Mouse (Mus musculus) MEL (cell line): ENCODE data around the gene Pik3cd. TPM values are rescaled to one million over a fixed set of nuclear protein-coding genes. Genes with fewer than 3 reads are reported as not detected.
A peak's percentile ranks its signal among the peaks of the same experiment; 100 is the strongest.

Experiments used
- DNase-seq: peaks from one replicate; pipeline ENCODE4 v3.0.0; 2011; ENCODE audit warnings: low read depth, low spot score
- H3K27ac ChIP-seq: 2 replicates; pipeline ENCODE4 v1.5.1; 2012; ENCODE audit warnings: low read depth, mild to moderate bottlenecking, control low read depth, low read length, moderate library complexity; ENCODE audit not compliant: control insufficient read depth
- H3K27me3 ChIP-seq, 2 experiments: fragments of 150-350 bp in 1 of 2; sonication (generic) in 1 of 2; 2 replicates each; pipeline ENCODE4 v1.6.1; 2012; ENCODE audit warnings: low read length in 2 of 2, mild to moderate bottlenecking in 2 of 2, improper control_type of control experiment in 1 of 2, moderate library complexity in 1 of 2; ENCODE audit not compliant: insufficient read depth in 2 of 2, control insufficient read depth in 1 of 2
- H3K36me3 ChIP-seq, 2 experiments: 2 replicates each; pipeline ENCODE4 v1.6.1; 2012 to 2014; ENCODE audit warnings: low read length in 2 of 2, improper control_type of control experiment in 1 of 2, inconsistent platforms in 1 of 2, mild to moderate bottlenecking in 1 of 2; ENCODE audit not compliant: insufficient read depth in 2 of 2, control insufficient read depth in 1 of 2
- H3K4me1 ChIP-seq, 2 experiments: fragments of 150-350 bp in 1 of 2; sonication (generic) in 1 of 2; 2 replicates each; pipeline ENCODE4 v1.6.1; 2012; ENCODE audit warnings: low read length in 2 of 2, improper control_type of control experiment in 1 of 2, mild to moderate bottlenecking in 1 of 2; ENCODE audit not compliant: insufficient read depth in 2 of 2, control insufficient read depth in 1 of 2
- H3K4me3 ChIP-seq, 2 experiments: fragments of 150-350 bp in 1 of 2; sonication (generic) in 1 of 2; 2 replicates each; pipeline ENCODE4 v1.5.1; 2012; ENCODE audit warnings: low read depth in 2 of 2, low read length in 2 of 2, mild to moderate bottlenecking in 2 of 2, moderate library complexity in 2 of 2, control low read depth in 1 of 2, improper control_type of control experiment in 1 of 2; ENCODE audit not compliant: control insufficient read depth in 1 of 2, insufficient read depth in 1 of 2
- H3K79me2 ChIP-seq: 2 replicates; pipeline ENCODE4 v1.6.1; 2012; ENCODE audit warnings: mild to moderate bottlenecking, low read length, moderate library complexity; ENCODE audit not compliant: control insufficient read depth, poor library complexity, insufficient read depth
- H3K9ac ChIP-seq: 2 replicates; pipeline ENCODE4 v1.6.1; 2012; ENCODE audit warnings: low read depth, mild to moderate bottlenecking, control low read depth, low read length, moderate library complexity; ENCODE audit not compliant: control insufficient read depth, poor library complexity, severe bottlenecking
- H3K9me3 ChIP-seq: fragments of 150-350 bp; sonication (generic); replicated peaks from 2 replicates; pipeline ENCODE4 v1.6.1; 2012; ENCODE audit warnings: mild to moderate bottlenecking, low read length, improper control_type of control experiment, moderate library complexity; ENCODE audit not compliant: insufficient read depth
- CHD1 ChIP-seq: IDR thresholded peaks from 2 replicates; pipeline ENCODE4 v1.6.1; 2012; ENCODE audit warnings: low read depth, mild to moderate bottlenecking, inconsistent platforms, low read length, improper control_type of control experiment
- CHD2 ChIP-seq: IDR thresholded peaks from 2 replicates; pipeline ENCODE4 v1.6.1; 2011; ENCODE audit warnings: low read length, improper control_type of control experiment
- E2F4 ChIP-seq: IDR thresholded peaks from 2 replicates; pipeline ENCODE4 v1.6.1; 2011; ENCODE audit warnings: low read depth, low read length, improper control_type of control experiment, borderline replicate concordance
- GABPA ChIP-seq: IDR thresholded peaks from 2 replicates; pipeline ENCODE4 v1.6.1; 2012; ENCODE audit warnings: low read depth, mild to moderate bottlenecking, inconsistent platforms, low read length, improper control_type of control experiment, moderate library complexity
- JUND ChIP-seq: IDR thresholded peaks from 2 replicates; pipeline ENCODE4 v1.6.1; 2011; ENCODE audit warnings: low read depth, mild to moderate bottlenecking, improper control_type of control experiment, low read length
- KAT2A ChIP-seq: conservative IDR thresholded peaks from 2 replicates; pipeline ENCODE4 v1.6.1; 2012; ENCODE audit warnings: low read depth, low read length, improper control_type of control experiment, inconsistent platforms
- MAFK ChIP-seq: IDR thresholded peaks from 2 replicates; pipeline ENCODE4 v1.6.1; 2011; ENCODE audit warnings: low read depth, mild to moderate bottlenecking, low read length, improper control_type of control experiment, borderline replicate concordance
- MAX ChIP-seq: IDR thresholded peaks from 2 replicates; pipeline ENCODE4 v1.6.1; 2011; ENCODE audit warnings: low read length, improper control_type of control experiment
- MAZ ChIP-seq: IDR thresholded peaks from 2 replicates; pipeline ENCODE4 v1.6.1; 2012; ENCODE audit warnings: low read depth, mild to moderate bottlenecking, inconsistent platforms, low read length, improper control_type of control experiment
- MEF2A ChIP-seq: IDR thresholded peaks from 2 replicates; pipeline ENCODE4 v1.6.1; 2014; ENCODE audit warnings: low read depth, mild to moderate bottlenecking, inconsistent platforms, low read length, improper control_type of control experiment; ENCODE audit not compliant: poor library complexity, insufficient replicate concordance, severe bottlenecking; ENCODE audit errors: extremely low read depth
- MXI1 ChIP-seq: IDR thresholded peaks from 2 replicates; pipeline ENCODE4 v1.6.1; 2011; ENCODE audit warnings: mild to moderate bottlenecking, low read depth, low read length, improper control_type of control experiment
- NELFE ChIP-seq: IDR thresholded peaks from 2 replicates; pipeline ENCODE4 v1.6.1; 2011; ENCODE audit warnings: low read depth, low read length, improper control_type of control experiment
- NRF1 ChIP-seq: IDR thresholded peaks from 2 replicates; pipeline ENCODE4 v1.6.1; 2014; ENCODE audit warnings: low read depth, mild to moderate bottlenecking, inconsistent platforms, low read length, improper control_type of control experiment, moderate library complexity; ENCODE audit not compliant: poor library complexity, insufficient read depth, severe bottlenecking
- POLR2AphosphoS2 ChIP-seq: IDR thresholded peaks from 2 replicates; pipeline ENCODE4 v1.6.1; 2011; ENCODE audit warnings: low read length, improper control_type of control experiment
- POLR2AphosphoS5 ChIP-seq: IDR thresholded peaks from 2 replicates; pipeline ENCODE4 v1.6.1; 2012; ENCODE audit warnings: low read depth, borderline replicate concordance, mild to moderate bottlenecking, inconsistent platforms, low read length, moderate library complexity, mixed read lengths
- RAD21 ChIP-seq: IDR thresholded peaks from 2 replicates; pipeline ENCODE4 v1.6.1; 2011; ENCODE audit warnings: mild to moderate bottlenecking, low read depth, low read length, improper control_type of control experiment
- RCOR1 ChIP-seq: IDR thresholded peaks from 2 replicates; pipeline ENCODE4 v1.6.1; 2012; ENCODE audit warnings: low read depth, mild to moderate bottlenecking, inconsistent platforms, low read length, improper control_type of control experiment
- SIN3A ChIP-seq: IDR thresholded peaks from 2 replicates; pipeline ENCODE4 v1.6.1; 2012; ENCODE audit warnings: low read length, improper control_type of control experiment, inconsistent platforms
- TAL1 ChIP-seq: IDR thresholded peaks from 2 replicates; pipeline ENCODE4 v1.6.1; 2012; ENCODE audit warnings: mild to moderate bottlenecking, inconsistent platforms, low read length, moderate library complexity, mixed read lengths
- USF1 ChIP-seq: IDR thresholded peaks from 2 replicates; pipeline ENCODE4 v1.6.1; 2014; ENCODE audit warnings: low read depth, mild to moderate bottlenecking, inconsistent platforms, low read length, improper control_type of control experiment, moderate library complexity
- USF2 ChIP-seq, 2 experiments: IDR thresholded peaks; 2 replicates each; pipeline ENCODE4 v1.6.1; 2011 to 2012; ENCODE audit warnings: improper control_type of control experiment in 2 of 2, low read length in 2 of 2, borderline replicate concordance in 1 of 2, inconsistent platforms in 1 of 2, low read depth in 1 of 2, mild to moderate bottlenecking in 1 of 2; ENCODE audit not compliant: insufficient read depth in 1 of 2
- ZMIZ1 ChIP-seq: IDR thresholded peaks from 2 replicates; pipeline ENCODE4 v1.6.1; 2012; ENCODE audit warnings: low read depth, mild to moderate bottlenecking, inconsistent platforms, low read length, improper control_type of control experiment, moderate library complexity
- polyA plus RNA-seq, 2 experiments: library from polyadenylated mRNA; stranded (reverse) in 1 of 2; unstranded in 1 of 2; fragments of >175 nt in 1 of 2; fragments of >200 nt in 1 of 2; gene quantifications; 2 replicates each; pipeline versions ENCODE4 v1.2.1 to v1.2.4; 2012; ENCODE audit warnings: low replicate concordance in 2 of 2, low read depth in 1 of 2; ENCODE audit not compliant: insufficient read length in 2 of 2, insufficient read depth in 1 of 2, missing spikeins in 1 of 2
- total RNA-seq: library from RNA; depleted of rRNA; stranded (reverse); fragments of 300-350 nt; gene quantifications from 2 replicates; pipeline ENCODE4 v1.2.3, GENCODE M21; 2012

Gene Pik3cd
- total and polyA plus RNA-seq, 3 experiments = 45.9 to 152 (median 49.8) TPM

DNA sequence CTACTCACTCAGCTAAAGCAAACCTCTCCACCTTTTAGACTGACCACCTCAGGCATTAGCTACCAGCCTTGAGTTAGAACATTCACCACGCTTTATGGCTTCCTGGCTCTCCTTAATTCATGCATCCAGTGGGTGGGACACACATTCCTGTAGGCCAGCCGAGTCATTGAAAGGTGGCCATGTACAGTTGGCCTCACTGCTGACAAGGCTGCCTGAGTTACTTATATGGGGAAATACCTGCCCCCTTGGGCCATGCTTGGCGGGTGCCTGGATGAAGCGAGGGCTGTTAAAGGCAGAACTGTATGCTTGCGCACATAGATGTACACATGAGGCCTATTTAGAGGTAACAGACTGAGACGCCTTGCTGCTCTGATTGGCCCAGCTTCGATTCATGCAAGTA lies 37.9 kb upstream of the Pik3cd start:
- TF ChIP-seq CHD2 (no peak), POLR2AphosphoS2 (peak; percentile 66; the same call in 1 of the 2 replicates), KAT2A (no peak)
- no peak overlapping the region for H3K4me3 ChIP-seq

DNA sequence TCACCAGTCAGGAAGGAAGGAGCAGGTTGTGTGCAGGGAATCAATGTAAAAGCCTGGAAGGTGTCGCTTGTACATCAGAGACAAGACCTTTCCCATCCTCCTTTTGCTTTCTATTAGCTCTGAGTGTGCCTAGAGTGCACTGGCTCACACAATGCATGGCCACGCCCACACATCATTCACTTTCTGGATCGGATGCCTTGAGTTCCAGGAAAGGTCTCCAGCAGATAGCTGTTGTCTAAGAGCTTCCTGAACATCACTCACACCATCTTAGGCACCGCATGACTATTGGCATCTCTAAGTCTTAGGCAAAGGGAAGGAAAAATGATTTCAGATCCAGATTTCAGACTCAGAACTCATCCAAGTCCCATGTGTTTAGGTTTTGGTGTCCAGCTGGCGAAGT lies 37.1 kb upstream of the Pik3cd start:
- Histone ChIP-seq H3K9ac (no peak overlapping the region), H3K4me3 (no peak overlapping the region), H3K9me3 (no peaks in the 10 kb centered on the region), H3K27ac (no peak overlapping the region), H3K27me3 (no peaks in the 10 kb centered on the region), H3K79me2 (peaks cover 32% of the 10 kb centered on the region), H3K36me3 (peaks cover 0 to 8% of the 10 kb centered on the region in 2 experiments; a peak in 3 of 4 replicates), H3K4me1 (peaks cover 2 to 7% of the 10 kb centered on the region in 2 experiments; a peak in 2 of 4 replicates)
- TF ChIP-seq MEF2A (no peak), USF1 (no peak), KAT2A (no peak), JUND (no peak), GABPA (no peak), RAD21 (no peak), POLR2AphosphoS5 (no peak), POLR2AphosphoS2 (no peak), CHD1 (no peak), RCOR1 (no peak)
- DNase-seq = no peak

More for the DNA sequence above, 37.9 kb upstream of the Pik3cd start:
- peaks cover 0 to 12% of the 10 kb centered on the region in 2 experiments; a peak in 3 of 4 replicates for H3K36me3 ChIP-seq
- no peaks in the 10 kb centered on the region for H3K9me3 ChIP-seq
- no peaks in the 10 kb centered on the region for H3K27me3 ChIP-seq
- H3K9ac ChIP-seq = no peak overlapping the region
- H3K79me2 ChIP-seq = peaks cover 23% of the 10 kb centered on the region
- H3K27ac ChIP-seq = no peak overlapping the region
- DNase-seq = no peak
- peaks cover 2 to 7% of the 10 kb centered on the region in 2 experiments; a peak in 2 of 4 replicates for H3K4me1 ChIP-seq

DNA sequence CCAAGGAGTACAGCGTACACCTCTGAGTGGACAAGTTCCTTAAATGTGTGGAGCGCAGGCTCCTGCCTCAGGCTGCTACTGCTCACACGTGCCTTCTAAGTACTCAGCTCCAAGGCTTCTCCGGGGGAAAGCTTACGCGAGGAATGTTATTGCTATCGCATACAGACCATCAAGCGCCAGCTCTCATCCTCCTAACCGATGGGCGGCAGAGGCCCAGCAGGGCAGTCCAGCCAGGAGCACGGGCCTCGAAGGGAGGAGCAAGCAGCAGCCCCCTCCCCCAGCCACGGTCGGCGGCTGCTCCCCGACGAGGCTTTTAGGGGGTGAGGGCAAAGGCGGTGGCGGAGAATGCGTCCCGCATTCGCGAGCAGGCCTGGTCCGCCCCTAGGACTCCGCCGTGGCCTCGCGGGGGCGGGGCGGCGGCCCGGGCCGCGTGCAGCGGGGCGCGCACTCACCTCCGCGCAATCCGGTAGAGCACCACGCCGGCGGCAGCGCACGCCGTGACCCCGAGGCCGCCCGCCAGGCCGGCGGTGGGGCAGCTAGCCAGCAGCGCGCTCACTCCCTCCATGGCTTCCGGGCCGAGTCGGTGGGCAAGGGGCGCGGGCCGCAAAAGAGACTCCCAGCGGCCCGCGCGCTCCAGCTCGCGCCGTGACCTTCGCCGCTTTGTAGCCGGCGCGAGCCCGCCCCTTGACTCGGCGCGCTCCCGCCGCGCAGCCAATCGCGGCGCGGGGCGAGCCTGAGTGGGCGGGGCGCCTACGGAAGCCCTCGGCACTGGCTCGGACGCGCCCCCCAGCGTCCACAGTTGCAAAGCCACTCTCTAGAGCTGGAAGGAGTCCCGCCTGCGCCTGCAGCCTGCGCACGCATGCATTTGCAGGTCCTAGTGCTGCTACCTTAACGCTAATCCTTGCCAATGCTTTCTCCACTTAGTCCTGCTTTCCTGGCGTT lies 35.3 kb upstream of the Pik3cd start, which contains the start of gene Tmem201:
Gene Tmem201, minus strand, starts transcription at position 662 of the 942 bp plus-strand sequence.
- H3K36me3 ChIP-seq = no peaks in the 10 kb centered on the region; a peak in 2 of 4 replicates
- peak within 1 kb of the TSS; percentile 79 to 99 for H3K4me3 ChIP-seq
- peak within 1 kb of the TSS; percentile 38; the same call in 1 of the 2 replicates for H3K27ac ChIP-seq
- H3K79me2 ChIP-seq = peaks cover 49% of the 10 kb centered on the region
- DNase-seq = peak; percentile 96
- H3K9me3 ChIP-seq = no peaks in the 10 kb centered on the region
- peaks cover 2 to 7% of the 10 kb centered on the region in 2 experiments; a peak in 2 of 4 replicates for H3K4me1 ChIP-seq
- no peaks in the 10 kb centered on the region for H3K27me3 ChIP-seq
- H3K9ac ChIP-seq = peak within 1 kb of the TSS; percentile 86
- peak; percentile 76 for TF ChIP-seq SIN3A
- TF ChIP-seq CHD2 = no peak
- peak; percentile 74 for TF ChIP-seq NELFE
- TF ChIP-seq MAX = peak; percentile 49
- TF ChIP-seq MXI1 = peak; percentile 80
- TF ChIP-seq MAZ = peak; percentile 21; the same call in 1 of the 2 replicates
- TF ChIP-seq MAFK = no peak
- TF ChIP-seq NRF1 = peak; percentile 94
- 0 out of 2 replicates have a peak, but pooled peaks have one; percentile 40 for TF ChIP-seq ZMIZ1
- no peak for TF ChIP-seq KAT2A
- TF ChIP-seq E2F4 = no peak; the same call in 1 of the 2 replicates
- TF ChIP-seq USF2 (IDR thresholded peaks at IDR 0.05; ENCODE audit: borderline replicate concordance in 1 of 2, insufficient read depth in 1 of 2, low read depth in 1 of 2, low read length in 2 of 2) = no peak
- no peak for TF ChIP-seq TAL1
